Mouse (Mus musculus) stomach, postnatal 0 days (tissue): ENCODE measurements around the gene Olfr1383.

Source experiments
- CTCF ChIP-seq: IDR thresholded peaks from 2 replicates; pipeline ENCODE4 v1.5.1; 2016; ENCODE audit warnings: antibody characterized with exemption, low read depth, mild to moderate bottlenecking, moderate library complexity
- EP300 ChIP-seq: optimal IDR thresholded peaks from 2 replicates; pipeline ENCODE3; 2016; ENCODE audit warnings: antibody characterized with exemption

GRCm38 (mm10) chr11:49532761-49533160 lies 13.3 kb downstream of the Olfr1383 start:
- TF ChIP-seq CTCF (no peak), EP300 (no peak)
